Mouse (Mus musculus): ENCODE data around the gene Mov10.
"Not testable (repeated sequence)": the region's sequence is repeated elsewhere in the genome, so short reads cannot be mapped to it uniquely, and the experiment has no call there.

The Mov10 gene

GRCm38 (mm10) chr3:104780561-104781420, 37.6 kb downstream of the Mov10 start, which contains the start of gene Ppm1j:
TSS of gene Ppm1j (plus strand) at chr3:104781056.
- no peak for DNase-seq

GRCm38 (mm10) chr3:104779949-104780348, 38.4 kb downstream of the Mov10 start:
- peak; percentile 84 for DNase-seq

- DNase-seq = peak; percentile 52
Measured at GRCm38 (mm10) chr3:104777342-104777741, 41.0 kb downstream of the Mov10 start.

GRCm38 (mm10) chr3:104773301-104773700, 45.1 kb downstream of the Mov10 start:
- no peak for DNase-seq

GRCm38 (mm10) chr3:104771460-104771859, 46.9 kb downstream of the Mov10 start:
- no peak for DNase-seq

- no peak for DNase-seq
Measured at GRCm38 (mm10) chr3:104770918-104771317, 47.4 kb downstream of the Mov10 start.

- peak; percentile 38 for DNase-seq
Measured at GRCm38 (mm10) chr3:104770035-104770434, 48.3 kb downstream of the Mov10 start.

- no peak for DNase-seq
Measured at GRCm38 (mm10) chr3:104769135-104769534, 49.2 kb downstream of the Mov10 start.

GRCm38 (mm10) chr3:104767716-104768115, 50.6 kb downstream of the Mov10 start:
- no peak for DNase-seq

- no peak for DNase-seq
Measured at GRCm38 (mm10) chr3:104767141-104767540, 51.2 kb downstream of the Mov10 start.

- DNase-seq = no peak
Measured at GRCm38 (mm10) chr3:104765021-104765420, 53.3 kb downstream of the Mov10 start.

- not testable (repeated sequence) for DNase-seq
Measured at GRCm38 (mm10) chr3:104762103-104762863, 56.1 kb downstream of the Mov10 start.

- DNase-seq = no peak
Measured at GRCm38 (mm10) chr3:104758869-104759268, 59.5 kb downstream of the Mov10 start.

- peak; percentile 86 for DNase-seq
Measured at GRCm38 (mm10) chr3:104758406-104758805, 60.0 kb downstream of the Mov10 start.

- DNase-seq = peak; percentile 17
Measured at GRCm38 (mm10) chr3:104752845-104753244, 65.5 kb downstream of the Mov10 start.

Measured in right cerebral cortex, postnatal 4 days (tissue).